Mouse (Mus musculus) Muller cell, postnatal 12 days (primary cell): ENCODE results near the gene Gas8.
"Not testable (repeated sequence)": the region's sequence is repeated elsewhere in the genome, so short reads cannot be mapped to it uniquely, and the experiment has no call there.

Source experiments
- DNase-seq: peaks from one replicate; pipeline ENCODE4 v3.0.0-alpha.2; 2015; ENCODE audit errors: inconsistent ontology term

The Gas8 gene

DNA sequence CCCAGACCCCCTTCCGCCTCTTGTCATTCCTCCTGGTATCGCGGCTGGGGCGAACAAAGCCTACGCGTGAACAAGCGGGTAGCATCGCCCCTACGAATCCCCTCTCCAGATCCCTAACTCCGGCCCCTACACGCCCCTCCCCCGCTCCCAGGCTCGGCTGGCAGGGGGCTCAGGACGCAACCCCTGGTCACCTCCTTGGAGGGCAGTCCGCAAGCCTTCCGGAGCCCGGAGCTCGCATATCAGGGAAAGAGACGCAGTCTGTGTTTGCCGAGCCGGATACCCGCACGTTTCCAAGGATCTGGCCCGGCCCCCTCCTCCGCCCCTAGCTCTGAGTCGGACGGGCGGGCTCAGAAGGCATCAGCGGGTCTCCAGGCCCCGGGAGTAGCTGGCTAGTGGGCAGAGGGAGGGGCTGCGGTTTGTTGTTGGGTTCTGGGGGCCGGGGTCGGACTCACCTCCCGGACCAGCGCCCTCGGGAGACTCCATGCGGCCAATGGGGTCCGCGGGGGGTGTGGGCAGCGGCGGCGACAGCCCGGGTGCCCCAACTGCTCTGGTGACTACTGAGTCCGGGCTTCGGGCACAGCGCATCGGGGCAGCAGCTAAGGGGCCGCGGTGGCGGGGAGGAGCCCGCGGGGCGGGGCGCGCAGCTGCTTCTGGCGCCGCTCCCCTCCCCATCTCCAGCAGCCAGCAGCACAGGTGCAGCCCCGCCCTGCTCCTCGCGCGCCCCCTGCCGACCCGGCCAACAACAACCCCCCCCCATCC lies 3.7 kb upstream of the Gas8 start, which contains the start of gene Dbndd1:
TSS of gene Dbndd1 (minus strand) at position 683 of the 759 bp plus-strand sequence.
- peak; percentile 60 for DNase-seq

- DNase-seq: no peak
Measured at GRCm38 (mm10) chr8:123515540-123515897, 3.1 kb upstream of the Gas8 start.

GRCm38 (mm10) chr8:123516596-123516995 lies 2.0 kb upstream of the Gas8 start:
- peak; percentile 90 for DNase-seq

DNA sequence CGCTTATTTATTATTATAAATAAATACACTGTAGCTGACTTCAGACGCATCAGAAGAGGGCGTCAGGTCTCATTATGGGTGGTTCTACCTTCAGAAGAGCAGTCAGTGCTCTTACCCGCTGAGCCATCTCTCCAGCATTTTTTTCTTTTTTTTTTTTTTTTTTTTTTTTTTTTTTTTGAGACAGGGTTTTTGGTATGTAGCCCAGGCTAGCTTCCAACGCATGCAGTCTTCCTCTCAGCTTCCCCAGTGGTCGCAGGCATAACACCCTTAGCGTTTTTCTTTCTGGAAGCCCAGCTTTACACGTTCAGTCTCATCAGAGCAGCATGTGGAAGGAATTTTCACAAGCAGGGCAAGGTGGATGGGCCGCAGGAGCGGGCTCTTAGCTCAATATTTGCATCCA lies 462 bp upstream of the Gas8 start:
- DNase-seq: peak; percentile 35

DNA sequence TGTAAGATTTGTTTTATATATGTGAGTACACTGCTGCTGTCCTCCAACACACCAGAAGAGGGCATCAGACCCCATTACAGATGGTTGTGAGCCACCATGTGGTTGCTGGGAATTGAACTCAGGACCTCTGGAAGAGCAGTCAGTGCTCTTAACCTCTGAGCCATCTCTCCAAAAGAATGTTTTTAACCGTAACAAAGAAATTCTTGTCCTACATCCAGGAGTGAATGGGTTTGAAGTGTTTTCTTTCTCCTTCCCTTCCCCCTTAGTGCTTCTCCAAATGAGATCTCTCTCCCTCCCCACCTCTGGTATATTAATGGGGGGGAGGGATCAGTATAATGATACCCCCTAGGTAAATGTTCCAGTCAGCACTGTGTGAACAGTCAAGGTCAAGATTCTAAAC lies 1.4 kb downstream of the Gas8 start:
- not testable (repeated sequence) for DNase-seq

DNA sequence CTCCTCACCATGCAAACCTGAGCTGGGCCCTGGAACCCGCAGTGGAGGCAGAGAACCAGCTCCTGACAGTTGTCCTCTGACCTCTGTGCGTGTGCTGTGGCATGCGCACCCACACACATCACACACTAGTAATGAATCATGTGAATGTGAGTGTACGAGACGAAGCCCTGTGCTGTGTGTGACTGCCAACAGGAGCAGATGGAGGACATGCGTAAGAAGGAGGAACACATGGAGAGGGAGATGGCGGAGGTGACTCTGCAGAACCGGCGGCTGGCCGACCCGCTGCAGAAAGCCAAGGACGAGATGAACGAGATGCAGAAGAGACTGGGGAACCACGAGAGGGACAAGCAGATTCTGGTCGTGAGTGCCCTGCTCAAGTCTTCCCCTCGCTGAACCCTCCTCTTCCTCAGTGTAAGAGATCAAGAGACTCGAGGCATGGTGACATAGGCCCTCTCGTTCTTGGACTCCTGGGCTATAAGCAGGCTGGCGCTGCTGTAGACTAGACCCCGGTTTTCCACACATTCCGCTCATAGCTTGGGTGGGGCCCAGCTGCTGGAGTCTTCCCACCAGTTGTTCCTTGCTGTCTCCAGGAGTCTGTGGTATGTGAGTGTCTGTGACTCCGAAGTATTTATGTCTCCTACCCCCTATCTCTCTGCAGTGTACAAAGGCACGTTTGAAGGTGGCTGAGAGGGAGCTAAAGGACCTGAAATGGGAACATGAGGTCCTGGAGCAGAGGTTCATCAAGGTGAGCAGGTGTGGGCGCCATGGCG lies 9.3 kb downstream of the Gas8 start:
- no peak for DNase-seq

- DNase-seq: no peak
Measured at GRCm38 (mm10) chr8:123536242-123536989, 17.8 kb downstream of the Gas8 start.

GRCm38 (mm10) chr8:123536990-123537380 lies 18.4 kb downstream of the Gas8 start:
- DNase-seq: no peak

DNA sequence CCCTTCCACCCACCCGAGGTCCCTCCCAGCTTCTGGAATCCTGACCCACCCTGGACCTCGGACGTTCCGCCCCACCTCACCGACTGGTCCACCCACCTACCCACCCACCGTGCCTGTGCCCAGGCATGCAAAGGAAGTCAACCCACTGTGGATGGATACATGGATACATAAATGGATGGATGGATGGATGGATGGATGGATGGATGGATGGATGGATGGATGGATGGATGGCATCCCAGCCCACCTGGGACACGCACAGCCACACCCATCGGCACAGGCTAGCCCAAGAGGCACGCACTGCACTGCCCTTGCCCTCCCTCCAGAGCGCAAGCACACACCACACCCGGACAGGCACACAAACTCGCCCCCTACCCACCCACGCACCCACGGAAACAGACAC lies 19.0 kb downstream of the Gas8 start:
- DNase-seq: not testable (repeated sequence)

- not testable (repeated sequence) for DNase-seq
Measured at GRCm38 (mm10) chr8:123564221-123564620, 45.6 kb downstream of the Gas8 start.

- not testable (repeated sequence) for DNase-seq
Measured at GRCm38 (mm10) chr8:123575386-123575785, 56.8 kb downstream of the Gas8 start.
